ENCODE assay signal across 34 mouse cellular contexts in genomic region chr16:35598802-35599201, GRCm38 (mm10). TPM values are rescaled to one million over a fixed set of nuclear protein-coding genes. Genes with fewer than 3 reads are reported as not detected.
DNase-seq lines count a peak whose midpoint lies in the region; ATAC-seq and TF ChIP-seq lines count a peak whose summit lies in the region.
"Had no signal": no experiment of that assay in that cellular context is flagged by ENCODE, and none has a peak within 500 bp of the region (broad histone marks: within the 10 kb centered on the region; RNA-seq: fewer than 3 reads in every experiment).

No protein-coding gene starts in this region.

- no peaks in the 10 kb centered on the region for H3K36me3 ChIP-seq in hindbrain, embryonic 12.5 days
- no peaks in the 10 kb centered on the region for H3K36me3 ChIP-seq in hindbrain, embryonic 14.5 days (replicated peaks; ENCODE audit: control insufficient read depth, insufficient read depth)
- no peaks in the 10 kb centered on the region for H3K36me3 ChIP-seq in forebrain, embryonic 16.5 days (ENCODE audit: control insufficient read depth, insufficient read depth)
- no peaks in the 10 kb centered on the region for H3K36me3 ChIP-seq in midbrain, embryonic 16.5 days (ENCODE audit: control insufficient read depth, insufficient read depth, low read length)
- H3K36me3 ChIP-seq: heart, embryonic 10.5 days; hindbrain, embryonic 15.5 days; kidney, embryonic 15.5 days; limb, embryonic 10.5 days; limb, embryonic 15.5 days; liver, embryonic 13.5 days; stomach, embryonic 15.5 days had no signal

- H3K9ac ChIP-seq in hindbrain, embryonic 12.5 days = no peak overlapping the region
- no peak overlapping the region for H3K9ac ChIP-seq in hindbrain, embryonic 14.5 days
- no peak overlapping the region for H3K9ac ChIP-seq in forebrain, embryonic 16.5 days (replicated peaks; ENCODE audit: low read depth, low read length)
- no peak overlapping the region for H3K9ac ChIP-seq in midbrain, embryonic 16.5 days (ENCODE audit: low read depth, low read length)
- H3K9ac ChIP-seq: hindbrain, embryonic 15.5 days; kidney, embryonic 15.5 days; limb, embryonic 15.5 days; liver, embryonic 13.5 days; stomach, embryonic 15.5 days had no signal

- no peak overlapping the region for H3K4me2 ChIP-seq in hindbrain, embryonic 12.5 days (replicated peaks)
- H3K4me2 ChIP-seq in hindbrain, embryonic 14.5 days (replicated peaks) = no peak overlapping the region
- H3K4me2 ChIP-seq in forebrain, embryonic 16.5 days (ENCODE audit: low read length) = no peak overlapping the region
- no peak overlapping the region for H3K4me2 ChIP-seq in midbrain, embryonic 16.5 days (ENCODE audit: low read length)
- H3K4me2 ChIP-seq: hindbrain, embryonic 15.5 days; kidney, embryonic 15.5 days; limb, embryonic 15.5 days; liver, embryonic 13.5 days; stomach, embryonic 15.5 days had no signal

- DNase-seq in hindbrain, embryonic 14.5 days (ENCODE audit: low spot score) = no peak
- peak; percentile 80 for DNase-seq in brain, embryonic 14.5 days (ENCODE audit: low read depth)
- DNase-seq in urinary bladder, postnatal 25 days (ENCODE audit: low spot score) = no peak
- no peak for DNase-seq in left cerebral cortex, adult 8-10 months (ENCODE audit: low spot score in 2 of 2)
- DNase-seq: adrenal gland, postnatal 14 days; cerebellum, adult 2 months; cerebellum, postnatal 14 days; gastrocnemius, postnatal 14 days; heart, postnatal 36 days; kidney, adult 18-20 months; kidney, postnatal 25 days; liver, embryonic 13.5 days; lung, adult 18-20 months; lung, postnatal 4 days; right cerebral cortex, postnatal 25 days; thymus, postnatal 25 days had no signal

- no peak for ATAC-seq in hindbrain, embryonic 12.5 days (ENCODE audit: low FRiP score)
- ATAC-seq in hindbrain, embryonic 14.5 days (ENCODE audit: low FRiP score) = no peak
- no peak for ATAC-seq in forebrain, embryonic 16.5 days
- ATAC-seq in midbrain, embryonic 16.5 days = no peak
- ATAC-seq: lung, postnatal 0 days; Patski had no signal

- TF ChIP-seq POLR2A in brain, embryonic 14.5 days (IDR thresholded peaks at IDR 0.05; ENCODE audit: borderline replicate concordance, extremely low read depth, insufficient read depth, insufficient read length, poor library complexity, severe bottlenecking) = no peak

- H3K27me3 ChIP-seq in hindbrain, embryonic 12.5 days = no peaks in the 10 kb centered on the region
- no peaks in the 10 kb centered on the region for H3K27me3 ChIP-seq in hindbrain, embryonic 14.5 days (ENCODE audit: control insufficient read depth, insufficient read depth, low read length)
- no peaks in the 10 kb centered on the region for H3K27me3 ChIP-seq in forebrain, embryonic 16.5 days (replicated peaks; ENCODE audit: control insufficient read depth, insufficient read depth, low read length)
- no peaks in the 10 kb centered on the region for H3K27me3 ChIP-seq in midbrain, embryonic 16.5 days (ENCODE audit: control insufficient read depth, insufficient read depth, low read depth, low read length)
- H3K27me3 ChIP-seq: hindbrain, embryonic 15.5 days; Patski; stomach, embryonic 15.5 days had no signal

- TF ChIP-seq CTCF in brain, embryonic 14.5 days (IDR thresholded peaks at IDR 0.05; ENCODE audit: borderline replicate concordance, extremely low read depth, insufficient read depth, insufficient read length) = no peak

- H3K27ac ChIP-seq in hindbrain, embryonic 12.5 days = 0 out of 2 replicates have a peak overlapping the region, but pooled peaks have one; percentile 68
- no peak overlapping the region for H3K27ac ChIP-seq in hindbrain, embryonic 14.5 days
- peak overlapping the region; percentile 5; the same call in 1 of the 2 replicates for H3K27ac ChIP-seq in forebrain, embryonic 16.5 days (ENCODE audit: low read length)
- H3K27ac ChIP-seq in midbrain, embryonic 16.5 days (ENCODE audit: low read length) = peak overlapping the region; percentile 39; the same call in 1 of the 2 replicates
- H3K27ac ChIP-seq: heart, embryonic 10.5 days; hindbrain, embryonic 15.5 days; kidney, embryonic 15.5 days; left cerebral cortex, adult 2 months; limb, embryonic 10.5 days; limb, embryonic 15.5 days; liver, embryonic 13.5 days; stomach, embryonic 15.5 days had no signal

- H3K9me3 ChIP-seq in hindbrain, embryonic 12.5 days (replicated peaks) = no peaks in the 10 kb centered on the region
- H3K9me3 ChIP-seq in hindbrain, embryonic 14.5 days (ENCODE audit: control insufficient read depth, low read length) = no peaks in the 10 kb centered on the region
- no peaks in the 10 kb centered on the region for H3K9me3 ChIP-seq in forebrain, embryonic 16.5 days (ENCODE audit: control insufficient read depth, low read length)
- no peaks in the 10 kb centered on the region for H3K9me3 ChIP-seq in midbrain, embryonic 16.5 days (replicated peaks; ENCODE audit: control insufficient read depth, low read length, poor library complexity, severe bottlenecking)
- H3K9me3 ChIP-seq: heart, embryonic 10.5 days; hindbrain, embryonic 15.5 days; kidney, embryonic 15.5 days; limb, embryonic 10.5 days; limb, embryonic 15.5 days; liver, embryonic 13.5 days; stomach, embryonic 15.5 days had no signal

- H3K4me1 ChIP-seq in hindbrain, embryonic 12.5 days = peaks cover 74% of the 10 kb centered on the region
- H3K4me1 ChIP-seq in hindbrain, embryonic 14.5 days (replicated peaks; ENCODE audit: control insufficient read depth, insufficient read depth, low read length) = peaks cover 42% of the 10 kb centered on the region
- peaks cover 67% of the 10 kb centered on the region for H3K4me1 ChIP-seq in forebrain, embryonic 16.5 days (replicated peaks; ENCODE audit: control insufficient read depth, insufficient read depth, low read length)
- H3K4me1 ChIP-seq in midbrain, embryonic 16.5 days (ENCODE audit: control insufficient read depth, insufficient read depth, low read length) = peaks cover 36% of the 10 kb centered on the region
- H3K4me1 ChIP-seq: liver, embryonic 13.5 days; megakaryocyte, embryonic 14.5 days; stomach, embryonic 15.5 days had no signal

- WGBS in hindbrain, embryonic 12.5 days = 70% methylated on average over 5 of the region's 5 CpGs
- WGBS in hindbrain, embryonic 14.5 days = 55% methylated on average over 5 of the region's 5 CpGs
- 32% methylated on average over 5 of the region's 5 CpGs for whole genome bisulfite sequencing in forebrain, embryonic 16.5 days
- WGBS in midbrain, embryonic 16.5 days = 73% methylated on average over 5 of the region's 5 CpGs

- H3K4me3 ChIP-seq in hindbrain, embryonic 12.5 days = no peak overlapping the region
- H3K4me3 ChIP-seq in hindbrain, embryonic 14.5 days (replicated peaks; ENCODE audit: low read length) = no peak overlapping the region
- H3K4me3 ChIP-seq in forebrain, embryonic 16.5 days (replicated peaks; ENCODE audit: low read length) = no peak overlapping the region
- no peak overlapping the region for H3K4me3 ChIP-seq in midbrain, embryonic 16.5 days (ENCODE audit: low read depth, low read length)
- H3K4me3 ChIP-seq: erythroblast, embryonic 14.5 days; heart, embryonic 10.5 days; hindbrain, embryonic 15.5 days; kidney, embryonic 15.5 days; left cerebral cortex, adult 2 months; limb, embryonic 10.5 days; limb, embryonic 15.5 days; liver, embryonic 13.5 days; megakaryocyte, embryonic 14.5 days; stomach, embryonic 15.5 days had no signal

RNA-seq across cellular contexts. Expression of gene Sema5b, which starts 57.9 kb away (rescaled TPM):
- polyA plus RNA-seq in hindbrain, embryonic 12.5 days (2016; fragmentation: Nextera tagmentation; extraction: Ambion mirVana) = 36.7 and 42.9 TPM in 2 replicates
- 15.4 and 16.7 TPM in 2 replicates for polyA plus RNA-seq in hindbrain, embryonic 14.5 days (2014; fragmentation: Nextera tagmentation; extraction: Ambion mirVana)
- 68.2 and 68.8 TPM in 2 replicates for polyA plus RNA-seq in brain, embryonic 14.5 days (2012; rRNA removed)
- polyA plus RNA-seq in forebrain, embryonic 16.5 days (2015; fragmentation: Nextera tagmentation; extraction: Ambion mirVana) = 22.3 and 30.1 TPM in 2 replicates
- 17.5 and 18.0 TPM in 2 replicates for polyA plus RNA-seq in midbrain, embryonic 16.5 days (2015; fragmentation: Nextera tagmentation; extraction: Ambion mirVana)
- total RNA-seq in left cerebral cortex, adult 8-10 months (2022) = 10 to 100 TPM; 15.2 to 20.7 (median 16.1) TPM
- total RNA-seq: granulocyte monocyte progenitor cell, adult 5-6 weeks; MEL; monocyte, adult 5-6 weeks; neutrophil, adult 5-6 weeks had no signal
